Comparison of ENCODE assay signal across 7 mouse cellular contexts in the genomic region with DNA sequence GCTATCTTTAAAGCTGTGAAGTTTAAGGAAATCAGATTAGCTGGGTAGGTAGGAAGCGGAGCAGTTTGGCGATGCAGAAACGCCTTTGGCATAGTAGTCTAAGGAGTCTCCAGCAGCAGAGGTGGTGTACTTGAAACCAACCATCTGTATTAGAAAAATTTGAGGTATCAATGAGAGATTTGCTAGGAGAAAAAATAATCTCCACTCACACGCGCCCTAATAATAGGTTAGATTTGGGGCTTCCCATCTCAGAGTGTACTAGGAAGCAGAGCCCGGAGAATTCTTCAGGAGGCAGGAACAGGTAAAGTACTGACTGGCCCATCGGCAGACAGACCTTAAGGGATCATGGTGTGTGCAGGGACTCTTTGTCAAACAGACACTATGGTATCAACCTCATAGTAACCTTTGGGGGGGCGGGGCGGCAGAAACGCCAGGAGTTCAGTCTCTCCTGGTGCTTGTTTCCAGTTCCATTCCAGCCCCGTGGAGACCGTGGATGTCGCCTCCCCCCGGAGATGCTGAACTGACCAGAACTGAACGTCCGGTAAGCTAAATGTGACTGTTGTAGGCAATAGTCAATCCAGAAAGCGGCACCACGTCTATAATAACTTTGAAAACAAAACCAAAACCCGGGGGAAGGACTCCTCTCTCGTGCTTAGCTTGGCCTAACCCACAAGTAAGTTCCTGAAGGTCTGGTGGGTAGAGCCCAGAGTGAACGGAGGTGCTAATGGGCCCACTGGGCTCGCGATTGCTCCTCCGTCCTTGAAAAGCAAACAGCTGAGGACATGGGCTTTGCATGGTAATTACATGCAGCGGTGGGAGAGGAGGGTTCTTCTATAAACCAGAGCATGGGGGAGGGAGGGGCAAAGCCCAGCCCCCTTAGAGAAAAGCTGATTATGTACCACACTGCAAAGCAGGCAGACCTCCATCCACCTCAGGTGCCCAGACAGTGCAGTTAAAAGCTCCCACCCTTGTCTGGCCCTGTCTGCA. TPM values are rescaled to one million over a fixed set of nuclear protein-coding genes. Genes with fewer than 3 reads are reported as not detected.
DNase-seq lines count a peak whose midpoint lies in the region; ATAC-seq and TF ChIP-seq lines count a peak whose summit lies in the region.

No protein-coding gene starts in this region.

- no peaks in the 10 kb centered on the region for H3K9me3 ChIP-seq in forebrain, embryonic 13.5 days (replicated peaks)
- no peaks in the 10 kb centered on the region for H3K9me3 ChIP-seq in liver, embryonic 11.5 days (ENCODE audit: control insufficient read depth, low read length)

- DNase-seq in thymus, adult 2 months = no peak
- no peak for DNase-seq in thymus, postnatal 4 days
- DNase-seq in liver, embryonic 11.5 days (ENCODE audit: low spot score) = no peak
- DNase-seq in cerebellum, postnatal 10 days = no peak
- no peak for DNase-seq in spleen, postnatal 14 days (ENCODE audit: low spot score in 2 of 2)

- H3K4me1 ChIP-seq in thymus, adult 2 months (replicated peaks; ENCODE audit: control insufficient read depth, insufficient read depth, low read length) = peaks cover 12% of the 10 kb centered on the region
- peaks cover 33% of the 10 kb centered on the region for H3K4me1 ChIP-seq in forebrain, embryonic 13.5 days
- H3K4me1 ChIP-seq in liver, embryonic 11.5 days (replicated peaks; ENCODE audit: control insufficient read depth, insufficient read depth, low read length) = peaks cover 16% of the 10 kb centered on the region
- H3K4me1 ChIP-seq in small intestine, adult 2 months (ENCODE audit: control insufficient read depth, insufficient read depth, insufficient read length, low read length) = peaks cover 2% of the 10 kb centered on the region

- WGBS in thymus, adult 2 months = 15% methylated on average over 25 of the region's 25 CpGs
- WGBS in forebrain, embryonic 13.5 days = 8% methylated on average over 25 of the region's 25 CpGs
- WGBS in liver, embryonic 11.5 days = 17% methylated on average over 25 of the region's 25 CpGs
- 23% methylated on average over 25 of the region's 25 CpGs for WGBS in small intestine, adult 2 months

- TF ChIP-seq POLR2A in thymus, adult 2 months (IDR thresholded peaks at IDR 0.05; ENCODE audit: control insufficient read depth, extremely low read depth, insufficient read depth, low read length, poor library complexity) = no peak
- TF ChIP-seq POLR2A in small intestine, adult 2 months (IDR thresholded peaks at IDR 0.05; ENCODE audit: low read depth, low read length) = no peak

- H3K36me3 ChIP-seq in thymus, adult 2 months (ENCODE audit: control insufficient read depth, insufficient read depth, low read length) = no peaks in the 10 kb centered on the region
- no peaks in the 10 kb centered on the region for H3K36me3 ChIP-seq in forebrain, embryonic 13.5 days (ENCODE audit: poor library complexity, severe bottlenecking)
- no peaks in the 10 kb centered on the region for H3K36me3 ChIP-seq in liver, embryonic 11.5 days (ENCODE audit: control insufficient read depth, insufficient read depth, low read length)
- H3K36me3 ChIP-seq in small intestine, adult 2 months (ENCODE audit: control insufficient read depth, insufficient read depth, low read length) = no peaks in the 10 kb centered on the region

- TF ChIP-seq CTCF in thymus, adult 2 months (IDR thresholded peaks at IDR 0.05; ENCODE audit: borderline replicate concordance, control insufficient read depth, extremely low read depth, insufficient read depth, low read length, poor library complexity) = no peak
- 0 out of 2 replicates have a peak, but pooled peaks have one; percentile 1 for TF ChIP-seq CTCF in small intestine, adult 2 months (IDR thresholded peaks at IDR 0.05; ENCODE audit: extremely low read depth, insufficient read length, insufficient replicate concordance, low read depth, low read length)

- H3K9ac ChIP-seq in forebrain, embryonic 13.5 days = 0 out of 2 replicates have a peak overlapping the region, but pooled peaks have one; percentile 51
- peak overlapping the region; percentile 44; the same call in 1 of the 2 replicates for H3K9ac ChIP-seq in liver, embryonic 11.5 days (ENCODE audit: low read depth, low read length)

- peaks cover 22% of the 10 kb centered on the region for H3K27me3 ChIP-seq in thymus, adult 2 months (ENCODE audit: control insufficient read depth, insufficient read depth, low read length)
- H3K27me3 ChIP-seq in forebrain, embryonic 13.5 days = peaks cover 42% of the 10 kb centered on the region
- H3K27me3 ChIP-seq in liver, embryonic 11.5 days (replicated peaks; ENCODE audit: control insufficient read depth, insufficient read depth, low read length) = peaks cover 27% of the 10 kb centered on the region
- 0 out of 2 replicates have a peak, but pooled peaks cover 9% of the 10 kb centered on the region for H3K27me3 ChIP-seq in small intestine, adult 2 months (ENCODE audit: control insufficient read depth, insufficient read depth, low read length)

- peak; percentile 41; the same call in 1 of the 2 replicates for ATAC-seq in forebrain, embryonic 13.5 days
- ATAC-seq in liver, embryonic 11.5 days (replicated peaks; ENCODE audit: low FRiP score) = no peak

- H3K27ac ChIP-seq in thymus, adult 2 months (ENCODE audit: control insufficient read depth, insufficient read depth, low read length) = no peak overlapping the region
- no peak overlapping the region for H3K27ac ChIP-seq in forebrain, embryonic 13.5 days
- no peak overlapping the region for H3K27ac ChIP-seq in liver, embryonic 11.5 days (ENCODE audit: low read depth, low read length)
- no peak overlapping the region for H3K27ac ChIP-seq in small intestine, adult 2 months (ENCODE audit: insufficient read depth, low read depth, low read length)

- peak overlapping the region; percentile 31; the same call in 1 of the 2 replicates for H3K4me3 ChIP-seq in thymus, adult 2 months (ENCODE audit: control insufficient read depth, insufficient read depth, low read length)
- peak overlapping the region; percentile 42 for H3K4me3 ChIP-seq in forebrain, embryonic 13.5 days
- peak overlapping the region; percentile 66 for H3K4me3 ChIP-seq in liver, embryonic 11.5 days (ENCODE audit: low read depth, low read length)
- peak overlapping the region; percentile 66 for H3K4me3 ChIP-seq in small intestine, adult 2 months (ENCODE audit: low read depth, low read length)

- peak overlapping the region; percentile 62 for H3K4me2 ChIP-seq in forebrain, embryonic 13.5 days
- peak overlapping the region; percentile 92 for H3K4me2 ChIP-seq in liver, embryonic 11.5 days

RNA-seq across cellular contexts. Expression of gene Ripply3, which starts 1.0 kb away (rescaled TPM):
- 1.3 and 1.6 TPM in 2 replicates for polyA plus RNA-seq in thymus, adult 2 months (2012; rRNA removed)
- 2.1 and 2.8 TPM in 2 replicates for polyA plus RNA-seq in forebrain, embryonic 13.5 days (2015; fragmentation: Nextera tagmentation; extraction: Ambion mirVana)
- 4.7 and 5.2 TPM in 2 replicates for polyA plus RNA-seq in liver, embryonic 11.5 days (2014; fragmentation: Nextera tagmentation; extraction: Ambion mirVana)
- 0.47 and 2.5 TPM in 2 replicates for polyA plus RNA-seq in small intestine, adult 2 months (2012; rRNA removed)

RNA-seq across cellular contexts. Expression of gene Hlcs, which starts 15.8 kb away (rescaled TPM):
- 7.8 and 9.3 TPM in 2 replicates for polyA plus RNA-seq in thymus, adult 2 months (2012; rRNA removed)
- 9.0 and 9.8 TPM in 2 replicates for polyA plus RNA-seq in forebrain, embryonic 13.5 days (2015; fragmentation: Nextera tagmentation; extraction: Ambion mirVana)
- 7.1 and 7.4 TPM in 2 replicates for polyA plus RNA-seq in liver, embryonic 11.5 days (2014; fragmentation: Nextera tagmentation; extraction: Ambion mirVana)
- 2.6 and 3.2 TPM in 2 replicates for polyA plus RNA-seq in small intestine, adult 2 months (2012; rRNA removed)

RNA-seq across cellular contexts. Expression of gene Ttc3, which starts 41.2 kb away (rescaled TPM):
- polyA plus RNA-seq in thymus, adult 2 months (2012; rRNA removed) = 63.6 and 72.1 TPM in 2 replicates
- polyA plus RNA-seq in forebrain, embryonic 13.5 days (2015; fragmentation: Nextera tagmentation; extraction: Ambion mirVana) = 644 and 681 TPM in 2 replicates
- 101 and 106 TPM in 2 replicates for polyA plus RNA-seq in liver, embryonic 11.5 days (2014; fragmentation: Nextera tagmentation; extraction: Ambion mirVana)
- polyA plus RNA-seq in small intestine, adult 2 months (2012; rRNA removed) = 6.4 and 7.4 TPM in 2 replicates

RNA-seq across cellular contexts. Expression of gene Pigp, which starts 42.5 kb away (rescaled TPM):
- polyA plus RNA-seq in thymus, adult 2 months (2012; rRNA removed) = 17.6 and 23.2 TPM in 2 replicates
- polyA plus RNA-seq in forebrain, embryonic 13.5 days (2015; fragmentation: Nextera tagmentation; extraction: Ambion mirVana) = 120 and 126 TPM in 2 replicates
- 90.4 and 91.6 TPM in 2 replicates for polyA plus RNA-seq in liver, embryonic 11.5 days (2014; fragmentation: Nextera tagmentation; extraction: Ambion mirVana)
- 10.1 and 11.2 TPM in 2 replicates for polyA plus RNA-seq in small intestine, adult 2 months (2012; rRNA removed)
